Mouse (Mus musculus): Measurements from ENCODE around the gene Gm45233.

DNA sequence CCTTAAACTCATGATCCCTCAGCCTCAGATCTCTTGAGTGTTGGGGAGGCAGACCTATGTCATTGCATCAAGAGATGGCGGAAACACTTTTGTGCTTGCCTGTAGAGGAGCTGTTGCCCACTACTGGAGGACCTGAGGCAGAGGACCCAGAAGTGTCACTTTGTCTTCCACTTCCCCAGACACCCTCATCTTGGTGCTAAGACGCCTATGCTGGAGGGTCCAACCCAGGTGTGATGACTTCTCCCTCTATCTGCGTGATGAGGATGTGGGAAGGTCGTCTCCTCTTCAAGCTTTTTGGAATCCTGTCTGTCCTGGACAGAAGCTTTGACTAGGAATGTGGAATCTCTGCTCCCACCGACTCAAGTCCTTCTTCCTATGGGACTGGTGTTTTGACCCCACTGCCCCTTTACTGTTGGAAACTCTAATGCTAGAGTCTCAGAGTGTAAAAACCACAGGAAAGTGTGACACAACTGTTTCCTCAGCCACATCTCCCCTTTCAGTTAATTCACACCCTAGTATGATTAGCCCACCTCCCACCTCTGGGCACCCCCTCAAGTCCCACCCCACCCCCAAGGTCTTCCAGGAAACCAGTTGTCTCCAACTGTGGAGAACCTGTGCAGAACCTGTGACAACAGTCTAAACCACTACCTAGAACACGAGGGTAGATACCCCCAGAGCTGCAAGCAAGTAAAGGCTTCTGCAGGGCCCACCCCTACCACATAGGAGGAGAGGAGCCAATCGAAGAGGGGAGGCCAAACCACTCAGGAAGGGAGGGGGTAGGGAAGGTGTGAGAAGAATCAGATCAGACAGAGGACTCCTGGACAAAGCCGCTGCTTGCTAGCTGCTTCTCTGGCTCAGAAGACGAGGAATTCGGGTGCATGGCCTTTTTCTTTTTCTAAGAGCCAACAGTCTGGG, 7.3 kb upstream of the Gm45233 start, which contains the start of gene Nkg7:
- no peak for TF ChIP-seq CTCF (IDR thresholded peaks at IDR 0.05; ENCODE audit: borderline replicate concordance, extremely low read depth, insufficient read depth, insufficient read length)
- no peak for TF ChIP-seq POLR2A (IDR thresholded peaks at IDR 0.05; ENCODE audit: borderline replicate concordance, extremely low read depth, insufficient read depth, insufficient read length, poor library complexity, severe bottlenecking)

Data from brain, embryonic 14.5 days (tissue).